Mouse (Mus musculus) G1E-ER4 (cell line): Measurements from ENCODE around the gene Ccdc30. TPM values are rescaled to one million over a fixed set of nuclear protein-coding genes. Genes with fewer than 3 reads are reported as not detected.

ENCODE experiments used
- GATA1 ChIP-seq: IDR thresholded peaks from one replicate; pipeline ENCODE4 v1.8.0; 2012; ENCODE audit warnings: low read length, inconsistent platforms
- polyA plus RNA-seq: library from polyadenylated mRNA; stranded (reverse); fragments of >175 nt; gene quantifications from 2 replicates; pipeline ENCODE4 v1.2.3, GENCODE M21; 2012

Ccdc30 gene
- polyA plus RNA-seq, 1 experiment: not detected

DNA sequence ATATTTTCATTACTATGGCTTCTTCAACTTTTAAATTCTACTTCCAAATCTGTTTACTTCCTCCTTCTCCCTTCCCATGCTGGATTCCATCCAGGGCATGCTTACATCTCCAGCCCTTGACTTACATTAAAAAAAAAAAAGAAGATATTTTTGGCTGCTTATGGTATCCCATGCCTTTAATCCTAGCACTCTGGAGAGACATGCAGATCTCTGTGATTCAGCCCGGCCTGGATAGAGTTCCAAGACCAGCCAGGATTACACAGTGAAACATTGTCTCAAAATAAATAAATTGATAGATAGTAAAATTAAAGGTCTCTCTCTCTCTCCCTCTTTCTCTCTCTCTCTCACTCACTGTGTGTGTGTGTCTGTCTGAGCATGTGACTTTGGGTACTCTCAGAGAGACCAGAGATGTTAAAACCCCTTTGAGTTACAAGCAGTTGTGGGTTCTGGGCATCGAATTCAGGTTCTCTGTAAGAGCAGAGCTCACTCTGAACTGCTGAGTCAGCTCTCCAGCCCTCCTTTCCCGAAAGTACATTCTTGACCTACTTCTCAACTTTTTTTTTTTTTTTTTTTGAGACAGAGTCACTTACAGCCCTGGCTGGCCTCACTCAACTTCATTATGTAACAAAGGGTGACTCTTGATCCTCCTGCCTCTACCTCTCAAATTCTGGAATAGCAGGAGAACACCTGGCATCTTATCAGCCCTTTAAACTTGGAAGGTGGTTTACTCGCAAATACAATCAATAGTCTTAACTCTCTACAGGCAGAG, 48.4 kb downstream of the Ccdc30 start:
- TF ChIP-seq GATA1: no peak

DNA sequence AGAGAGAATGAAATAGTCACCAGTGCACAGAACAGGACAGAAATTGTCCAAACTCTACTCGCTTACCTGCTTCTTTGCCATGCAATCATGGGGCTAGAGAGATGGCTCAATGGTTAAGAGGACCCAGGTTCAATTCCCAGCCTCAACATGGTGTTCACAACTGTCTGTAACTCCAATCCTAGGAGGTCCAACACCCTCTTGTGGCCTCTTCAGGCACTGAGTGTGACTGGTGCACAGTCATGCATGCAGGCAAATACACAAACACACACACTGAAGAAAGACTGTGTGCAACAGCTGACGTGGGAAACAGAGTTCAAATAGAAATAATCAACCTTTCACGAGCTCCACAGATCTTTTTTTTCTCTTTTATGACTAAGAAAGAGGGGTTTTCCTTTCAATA, 53.1 kb downstream of the Ccdc30 start:
- TF ChIP-seq GATA1: no peak

DNA sequence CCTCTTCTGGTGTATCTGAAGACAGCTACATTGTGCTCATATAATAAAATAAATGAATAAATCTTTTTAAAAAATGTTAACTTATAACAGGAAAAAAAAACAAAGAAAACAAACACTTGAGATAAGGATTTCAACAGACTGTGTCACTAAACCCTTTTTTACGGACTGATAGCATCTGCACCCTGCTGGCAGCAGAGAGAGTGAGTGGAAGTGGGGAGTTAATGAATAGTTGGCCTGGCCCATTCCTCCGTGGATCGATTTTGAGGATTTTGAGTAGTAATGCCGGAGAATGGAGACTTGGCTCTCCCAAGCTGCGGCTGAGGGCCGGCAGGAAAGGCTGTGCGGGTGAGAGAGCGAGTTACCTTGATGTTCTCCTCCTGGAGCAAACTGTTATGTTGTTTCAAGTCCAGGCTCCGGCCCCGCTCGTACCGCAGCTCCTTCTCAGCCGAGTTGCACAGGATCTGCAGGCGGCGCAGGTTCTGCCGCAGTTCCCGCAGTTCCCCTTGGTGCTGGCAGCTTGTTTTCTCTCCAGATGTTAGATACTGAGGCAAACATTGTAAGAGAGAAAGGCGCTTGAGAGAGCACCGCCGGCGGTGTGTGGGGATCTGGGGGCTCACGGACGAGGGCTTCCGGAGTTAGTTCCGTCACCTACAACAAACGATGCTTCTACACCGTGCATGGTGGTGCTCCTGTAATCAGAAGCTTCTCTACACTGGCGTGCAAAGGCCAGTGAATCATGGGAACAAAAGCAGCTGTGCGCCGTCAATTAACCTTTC, 55.9 kb downstream of the Ccdc30 start:
- TF ChIP-seq GATA1: no peak

DNA sequence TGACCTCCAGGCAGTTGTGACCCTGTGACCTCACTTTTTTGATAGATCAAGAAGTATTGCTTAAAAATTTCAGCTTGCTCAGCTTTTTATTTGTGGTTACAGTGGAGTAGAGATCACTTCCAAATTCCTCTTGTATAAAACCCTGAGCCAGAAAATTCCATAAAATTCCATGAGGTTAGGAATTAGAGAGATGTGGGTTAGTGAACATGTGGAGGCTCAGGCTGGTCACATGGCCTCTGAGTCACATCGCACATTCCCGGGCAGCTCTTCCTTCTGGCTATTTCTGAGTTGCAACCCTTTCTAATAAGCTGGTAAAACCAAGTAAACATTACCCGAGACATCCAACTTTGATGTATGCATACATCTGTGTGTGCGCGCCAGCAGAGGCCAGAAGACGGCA, 69.8 kb downstream of the Ccdc30 start:
- TF ChIP-seq GATA1: no peak

DNA sequence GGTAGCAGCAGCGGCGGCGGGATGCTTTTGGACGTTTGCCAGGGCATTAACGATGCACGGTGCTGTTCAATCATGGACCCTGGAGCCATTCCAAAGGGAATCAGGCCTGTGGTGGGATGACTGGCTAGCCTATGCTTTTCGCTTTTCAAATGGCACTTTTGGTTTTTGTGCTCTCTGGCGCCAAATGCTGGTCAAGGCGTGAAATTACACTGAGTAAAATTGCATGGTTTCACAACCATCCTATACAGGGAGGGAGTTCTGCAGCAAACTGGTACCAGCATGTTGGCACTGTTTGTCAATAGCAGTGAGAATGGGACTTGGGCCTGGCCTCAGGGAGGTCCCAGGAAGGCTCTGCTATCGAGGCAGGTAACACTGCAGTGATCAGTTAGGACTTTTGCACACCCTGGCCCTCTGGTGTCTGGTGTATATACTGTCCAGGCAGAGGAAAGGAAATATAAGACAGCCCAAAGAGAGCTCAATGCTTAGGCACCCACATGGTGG, 76.4 kb downstream of the Ccdc30 start:
- TF ChIP-seq GATA1: no peak

DNA sequence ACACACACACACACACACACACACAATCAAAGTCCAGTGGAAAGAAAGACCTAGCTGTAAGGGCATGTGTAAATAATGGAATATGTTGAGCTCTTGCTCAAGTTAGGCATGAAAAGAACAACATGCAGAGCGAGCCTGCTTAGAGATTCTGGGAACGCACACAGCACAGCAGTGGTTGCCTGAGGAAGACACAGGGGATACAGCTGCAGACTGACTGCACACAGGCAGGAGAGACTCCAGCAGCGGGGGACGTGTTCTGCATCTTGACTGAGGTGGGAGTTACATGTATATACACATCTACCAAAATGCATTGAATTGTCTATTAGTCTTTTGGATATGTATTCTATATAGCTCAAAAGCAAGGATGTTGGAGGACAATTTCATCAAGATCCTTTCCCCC, 76.9 kb downstream of the Ccdc30 start:
- TF ChIP-seq GATA1: no peak

DNA sequence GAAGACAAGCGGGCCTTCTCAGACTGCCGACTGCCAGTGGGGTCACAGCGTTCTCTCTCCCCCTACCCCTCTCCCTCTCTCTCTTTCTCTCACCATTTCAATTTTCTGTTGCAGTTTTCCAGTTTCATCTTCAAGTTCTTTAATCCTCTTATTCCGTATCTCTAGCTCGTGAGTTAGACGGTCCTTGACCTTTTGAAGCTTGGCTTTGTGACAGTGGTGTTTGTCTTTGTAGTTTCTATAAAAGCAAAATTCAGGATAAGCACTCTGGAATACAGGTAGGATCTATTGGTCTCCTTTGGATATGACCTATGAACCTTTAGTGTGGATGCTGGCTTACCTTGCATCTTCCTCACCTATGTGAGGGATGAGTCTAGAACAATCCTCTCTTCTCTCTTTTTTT, 81.8 kb downstream of the Ccdc30 start:
- no peak for TF ChIP-seq GATA1

DNA sequence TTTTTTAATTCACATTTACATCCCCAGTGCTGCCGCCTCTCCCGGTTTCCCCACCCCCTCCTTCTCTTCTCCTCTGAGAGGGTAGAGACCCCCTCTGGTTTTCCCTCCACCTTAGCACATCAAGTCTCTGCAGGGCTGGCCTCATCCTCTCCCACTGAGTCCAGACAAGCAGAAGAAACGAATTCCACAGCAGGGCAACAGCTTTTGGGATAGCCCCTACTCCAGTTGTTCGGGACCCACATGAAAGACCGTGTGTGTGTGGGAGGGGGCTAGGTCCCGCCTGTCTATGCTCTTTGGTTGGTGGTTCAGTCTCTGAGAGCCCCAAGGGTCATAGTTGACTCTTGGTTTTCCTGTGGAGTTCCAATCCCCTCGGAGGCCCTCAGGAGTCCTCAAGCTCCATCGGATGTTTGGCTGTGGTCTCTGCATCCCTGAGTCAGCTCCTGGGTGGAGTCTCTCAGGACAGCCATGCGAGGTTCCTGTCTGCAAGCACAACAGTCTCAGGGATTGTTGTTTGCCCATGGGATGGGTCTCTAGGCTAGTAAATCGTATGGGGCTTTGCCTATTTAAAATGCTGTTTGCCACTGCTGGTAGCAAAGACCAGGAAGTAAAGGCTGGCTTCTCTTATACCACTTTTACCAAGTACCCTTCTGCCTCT, 94.3 kb downstream of the Ccdc30 start:
- no peak for TF ChIP-seq GATA1

DNA sequence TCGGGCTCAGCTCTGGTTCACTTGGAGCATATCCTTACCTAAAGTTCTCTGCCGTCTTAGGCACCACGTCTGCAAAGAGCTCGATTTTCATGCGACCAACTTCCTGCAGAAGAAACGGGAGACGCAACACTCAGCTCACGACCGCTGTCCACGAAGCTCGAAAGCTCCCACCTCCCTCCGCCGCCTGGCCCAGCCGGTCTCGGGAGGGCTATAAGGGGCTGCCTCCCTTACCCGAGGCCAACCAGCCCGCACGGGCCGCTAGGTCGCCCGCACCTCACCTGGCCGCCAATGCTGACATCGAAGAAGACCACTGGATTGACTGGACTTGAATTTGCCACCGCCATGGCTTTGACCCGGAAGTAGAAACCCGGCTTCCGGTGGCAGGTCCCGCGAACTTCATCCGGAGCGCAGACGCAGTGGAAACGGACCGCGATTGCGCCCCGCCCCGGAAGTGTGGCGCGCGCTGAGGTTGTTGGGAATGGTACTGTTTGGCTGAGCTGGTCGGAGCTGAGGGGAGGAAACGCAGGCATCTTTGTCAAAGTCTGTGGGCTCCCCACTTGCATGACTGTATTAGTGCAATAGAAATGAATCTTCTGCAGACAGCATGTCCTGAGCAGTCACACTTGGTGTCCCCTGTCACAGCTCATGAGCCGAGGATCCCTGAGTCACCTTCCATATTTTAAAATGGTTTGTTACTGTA, 95.0 kb downstream of the Ccdc30 start, which contains the start of gene Ppih:
Gene Ppih (minus strand): TSS at position 416 of the 700 bp plus-strand sequence.
- no peak for TF ChIP-seq GATA1

DNA sequence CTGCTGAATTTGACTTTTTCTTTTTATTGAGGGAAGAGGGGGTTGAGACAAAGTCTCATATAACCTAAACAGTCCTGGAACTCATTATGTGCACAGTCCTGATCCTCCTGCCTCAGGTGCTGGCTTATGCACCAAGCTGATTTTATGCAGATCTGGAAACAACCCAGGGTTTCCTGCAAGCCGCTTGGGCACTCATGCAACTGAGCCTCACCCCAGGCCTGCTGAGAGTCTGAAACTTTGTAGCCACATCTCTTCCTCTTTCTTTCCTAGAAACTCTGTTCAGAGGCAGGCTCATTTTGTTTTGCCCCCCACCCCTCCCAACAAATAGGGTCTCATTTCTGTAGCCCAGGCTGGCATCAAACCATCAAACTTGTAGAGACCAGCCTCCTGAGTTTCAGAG, 101.6 kb downstream of the Ccdc30 start:
- no peak for TF ChIP-seq GATA1

DNA sequence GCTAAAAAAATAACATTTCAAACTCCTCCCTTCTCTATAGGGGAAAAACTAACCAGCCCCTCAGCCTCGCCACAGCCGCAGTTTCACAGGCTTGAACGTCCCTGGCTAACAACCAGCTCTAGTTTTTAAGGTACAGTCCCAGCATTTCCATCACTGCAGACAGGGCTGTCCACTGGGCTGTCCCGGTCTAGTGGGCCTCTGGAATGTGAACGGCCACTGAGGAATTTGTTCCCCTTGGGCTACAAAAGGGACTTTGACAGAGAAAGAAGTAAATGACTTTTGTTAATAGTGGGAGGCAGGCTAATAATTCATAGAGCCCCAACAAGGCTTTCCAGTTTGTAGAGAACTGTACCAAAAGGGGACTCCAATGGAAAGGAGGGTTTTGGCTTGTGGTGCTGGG, 109.9 kb downstream of the Ccdc30 start:
- TF ChIP-seq GATA1: no peak

DNA sequence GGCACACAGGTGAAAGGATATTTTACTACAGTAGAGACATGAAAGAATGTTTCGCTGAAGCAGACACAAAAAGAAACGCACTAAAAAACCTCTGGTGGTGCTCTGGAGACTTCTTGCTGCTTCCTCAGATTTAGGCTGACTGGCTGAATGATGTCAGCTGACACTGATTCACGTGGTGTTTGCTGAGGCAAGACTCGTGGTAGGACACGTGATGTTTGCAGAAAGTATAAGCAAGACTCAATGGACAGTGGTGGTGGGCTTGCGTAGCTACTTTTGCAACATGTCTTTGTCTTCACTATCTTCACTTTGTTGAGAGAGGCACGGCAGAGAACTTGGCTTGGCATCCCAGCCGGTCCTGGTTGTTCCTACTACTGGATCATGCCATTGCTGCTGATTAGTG, 112.0 kb downstream of the Ccdc30 start:
- no peak for TF ChIP-seq GATA1

DNA sequence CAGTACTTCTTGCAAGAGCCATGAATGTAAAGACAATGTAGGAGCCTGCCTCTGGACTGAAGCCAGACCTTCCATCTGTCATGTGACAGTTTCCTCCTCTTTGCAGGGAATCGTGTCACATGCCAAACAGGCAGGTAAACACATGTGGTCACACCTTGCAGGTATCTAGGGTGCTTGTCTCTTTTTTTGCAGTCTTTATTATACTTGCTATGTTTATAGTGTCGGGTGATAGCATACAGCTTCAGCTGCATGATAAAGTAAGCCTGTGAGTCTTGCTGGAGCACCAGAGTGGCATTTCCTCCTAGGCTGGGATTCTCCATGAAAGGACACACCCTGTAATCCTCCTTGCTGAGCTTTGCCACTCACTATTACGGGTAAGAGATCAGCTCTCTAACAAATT, 113.5 kb downstream of the Ccdc30 start:
- TF ChIP-seq GATA1: no peak

DNA sequence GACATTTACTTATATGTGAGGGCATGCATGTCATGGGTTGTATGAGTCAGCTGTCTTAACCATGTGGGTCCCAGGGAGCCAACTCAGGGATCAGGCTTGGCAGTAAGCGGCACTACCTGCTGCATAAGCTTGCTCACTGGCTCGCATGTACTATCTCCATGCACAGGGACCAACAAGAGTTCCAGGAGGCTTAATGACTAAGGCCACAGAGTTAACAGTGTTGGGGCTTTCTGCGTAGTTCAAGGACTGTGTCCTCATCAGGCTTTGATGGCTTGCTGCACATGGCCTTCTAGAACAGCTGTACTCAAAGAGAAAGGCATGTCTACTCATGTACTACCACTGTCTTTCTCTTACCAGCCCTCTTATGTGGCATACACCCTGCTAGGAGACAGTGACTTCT, 114.6 kb downstream of the Ccdc30 start:
- no peak for TF ChIP-seq GATA1

DNA sequence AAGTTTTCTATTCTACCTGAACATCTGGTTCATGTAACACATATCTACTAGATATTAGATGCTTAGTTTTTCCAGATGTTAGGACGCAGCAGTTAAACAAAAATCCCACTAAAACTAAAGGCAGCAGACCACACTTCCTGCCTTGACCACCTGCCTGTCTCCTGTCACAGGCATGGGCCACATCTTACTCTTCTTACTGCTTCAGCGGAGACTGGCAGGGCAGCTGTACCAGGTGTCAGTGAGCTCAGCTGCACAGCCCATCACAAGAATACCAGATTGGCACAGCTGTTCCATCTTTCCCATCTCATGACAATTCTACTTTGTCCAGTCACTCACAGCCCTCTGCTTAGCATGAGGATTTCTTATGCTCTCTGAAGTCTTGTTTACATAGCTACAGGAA, 118.0 kb downstream of the Ccdc30 start:
- no peak for TF ChIP-seq GATA1

DNA sequence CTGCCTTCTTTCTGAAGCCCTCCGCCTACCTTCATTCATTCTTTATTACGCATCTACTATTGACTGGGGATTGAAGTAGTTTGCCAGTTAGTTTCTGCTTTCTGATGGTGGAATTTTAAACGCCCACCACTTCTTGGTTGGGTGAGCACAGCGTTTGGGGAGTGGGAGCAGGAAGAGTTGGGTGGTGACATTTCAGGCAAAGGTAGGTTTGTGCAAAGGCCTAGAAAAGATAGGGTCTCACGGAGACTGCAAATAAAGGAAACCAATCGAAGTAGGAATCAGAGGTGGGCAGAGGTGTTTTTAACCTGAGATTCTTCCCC, 120.2 kb downstream of the Ccdc30 start:
- TF ChIP-seq GATA1: no peak
